In genomic region chr11:28852361-28852919, GRCm38 (mm10) we compare ENCODE assay signal across 9 mouse cellular contexts. TPM values are rescaled to one million over a fixed set of nuclear protein-coding genes. Genes with fewer than 3 reads are reported as not detected.
A peak's percentile ranks its signal among the peaks of the same experiment; 100 is the strongest.
DNase-seq lines count a peak whose midpoint lies in the region; ATAC-seq and TF ChIP-seq lines count a peak whose summit lies in the region.
"Had no signal": no experiment of that assay in that cellular context is flagged by ENCODE, and none has a peak within 500 bp of the region (broad histone marks: within the 10 kb centered on the region; RNA-seq: fewer than 3 reads in every experiment).

No protein-coding gene starts in this region.

- H3K4me2 ChIP-seq in heart, embryonic 11.5 days = peak overlapping the region; percentile 93
- H3K4me2 ChIP-seq in forebrain, embryonic 15.5 days (replicated peaks) = no peak overlapping the region
- peak overlapping the region; percentile 76 for H3K4me2 ChIP-seq in limb, embryonic 14.5 days (replicated peaks; ENCODE audit: low read depth, low read length, severe bottlenecking)

- H3K36me3 ChIP-seq in heart, embryonic 11.5 days (ENCODE audit: control insufficient read depth, insufficient read depth, low read length) = no peaks in the 10 kb centered on the region
- no peaks in the 10 kb centered on the region for H3K36me3 ChIP-seq in ES-Bruce4 (ENCODE audit: control insufficient read depth, insufficient read depth, low read length, poor library complexity, severe bottlenecking)
- no peaks in the 10 kb centered on the region for H3K36me3 ChIP-seq in forebrain, embryonic 15.5 days
- no peaks in the 10 kb centered on the region for H3K36me3 ChIP-seq in limb, embryonic 14.5 days (ENCODE audit: control insufficient read depth, insufficient read depth, low read length)
- H3K36me3 ChIP-seq: liver, embryonic 15.5 days had no signal

- no peak overlapping the region for H3K27ac ChIP-seq in heart, embryonic 11.5 days (ENCODE audit: low read depth, low read length)
- H3K27ac ChIP-seq in ES-Bruce4 (ENCODE audit: insufficient read depth, low read length) = no peak overlapping the region
- no peak overlapping the region for H3K27ac ChIP-seq in forebrain, embryonic 15.5 days (replicated peaks)
- no peak overlapping the region for H3K27ac ChIP-seq in limb, embryonic 14.5 days (replicated peaks; ENCODE audit: low read depth, low read length)
- H3K27ac ChIP-seq: liver, embryonic 15.5 days had no signal

- H3K9me3 ChIP-seq in heart, embryonic 11.5 days (replicated peaks; ENCODE audit: control insufficient read depth, low read length) = no peaks in the 10 kb centered on the region
- no peaks in the 10 kb centered on the region for H3K9me3 ChIP-seq in ES-Bruce4 (replicated peaks; ENCODE audit: control insufficient read depth, insufficient read depth, low read length, poor library complexity, severe bottlenecking)
- H3K9me3 ChIP-seq in forebrain, embryonic 15.5 days = no peaks in the 10 kb centered on the region
- H3K9me3 ChIP-seq in limb, embryonic 14.5 days (ENCODE audit: control insufficient read depth, low read length) = no peaks in the 10 kb centered on the region
- H3K9me3 ChIP-seq: liver, embryonic 15.5 days had no signal

- no peak for TF ChIP-seq POLR2A in ES-Bruce4 (IDR thresholded peaks at IDR 0.05; ENCODE audit: insufficient read depth, low read length)
- no peak for TF ChIP-seq POLR2A in limb, embryonic 14.5 days (IDR thresholded peaks at IDR 0.05; ENCODE audit: borderline replicate concordance, extremely low read depth, insufficient read depth, insufficient read length)

- H3K4me3 ChIP-seq in heart, embryonic 11.5 days (ENCODE audit: low read depth, low read length) = peak overlapping the region; percentile 63
- H3K4me3 ChIP-seq in ES-Bruce4 (ENCODE audit: low read depth, low read length) = no peak overlapping the region
- 0 out of 2 replicates have a peak overlapping the region, but pooled peaks have one; percentile 41 for H3K4me3 ChIP-seq in forebrain, embryonic 15.5 days
- H3K4me3 ChIP-seq in limb, embryonic 14.5 days (replicated peaks; ENCODE audit: low read length) = peak overlapping the region; percentile 45

- no peaks in the 10 kb centered on the region for H3K27me3 ChIP-seq in heart, embryonic 11.5 days (ENCODE audit: control insufficient read depth, insufficient read depth, low read length)
- no peaks in the 10 kb centered on the region for H3K27me3 ChIP-seq in ES-Bruce4 (ENCODE audit: control insufficient read depth, insufficient read depth, low read length, poor library complexity, severe bottlenecking)
- no peaks in the 10 kb centered on the region for H3K27me3 ChIP-seq in forebrain, embryonic 15.5 days
- no peaks in the 10 kb centered on the region for H3K27me3 ChIP-seq in limb, embryonic 14.5 days (ENCODE audit: control insufficient read depth, insufficient read depth, low read length)

- no peak for TF ChIP-seq CTCF in ES-Bruce4 (IDR thresholded peaks at IDR 0.05; ENCODE audit: low read depth, low read length)

- 17% methylated on average over 6 of the region's 6 CpGs for WGBS in heart, embryonic 11.5 days (ENCODE audit: insufficient replicate concordance)
- 37% methylated on average over 6 of the region's 6 CpGs for WGBS in forebrain, embryonic 15.5 days
- 33% methylated on average over 6 of the region's 6 CpGs for WGBS in limb, embryonic 14.5 days

- 0 out of 2 replicates have a peak, but pooled peaks cover 3% of the 10 kb centered on the region for H3K4me1 ChIP-seq in heart, embryonic 11.5 days (ENCODE audit: control insufficient read depth, insufficient read depth, low read length)
- peaks cover 1% of the 10 kb centered on the region for H3K4me1 ChIP-seq in ES-Bruce4 (ENCODE audit: control insufficient read depth, insufficient read depth, low read length)
- H3K4me1 ChIP-seq in forebrain, embryonic 15.5 days = peaks cover 10% of the 10 kb centered on the region
- peaks cover 5% of the 10 kb centered on the region; the same call in 1 of the 2 replicates for H3K4me1 ChIP-seq in limb, embryonic 14.5 days (ENCODE audit: control insufficient read depth, insufficient read depth, low read length)
- H3K4me1 ChIP-seq: liver, embryonic 15.5 days had no signal

- DNase-seq in heart, postnatal 4 days = no peak
- DNase-seq in limb, embryonic 14.5 days (ENCODE audit: low spot score) = no peak
- no peak for DNase-seq in layer of hippocampus, postnatal 36 days

- TF ChIP-seq EP300 in ES-Bruce4 (IDR thresholded peaks at IDR 0.05; ENCODE audit: insufficient read depth, low read depth, low read length) = no peak

- ATAC-seq in heart, embryonic 11.5 days (replicated peaks; ENCODE audit: insufficient number of reproducible peaks, low FRiP score, low TSS enrichment) = no peak
- ATAC-seq in forebrain, embryonic 15.5 days (replicated peaks) = no peak; the same call in 1 of the 2 replicates
- no peak for ATAC-seq in limb, embryonic 14.5 days (ENCODE audit: low FRiP score, low read depth)
- no peak for ATAC-seq in inflammation-experienced regulatory T-cells, adult 6 months
- ATAC-seq in cerebellum, adult (ENCODE audit: insufficient number of reproducible peaks, low FRiP score, low TSS enrichment) = no peak

- H3K9ac ChIP-seq in heart, embryonic 11.5 days (ENCODE audit: low read depth, low read length) = no peak overlapping the region
- H3K9ac ChIP-seq in ES-Bruce4 (ENCODE audit: low read depth, poor library complexity, severe bottlenecking) = peak overlapping the region; percentile 36; the same call in 1 of the 2 replicates
- H3K9ac ChIP-seq in forebrain, embryonic 15.5 days (replicated peaks) = no peak overlapping the region
- no peak overlapping the region for H3K9ac ChIP-seq in limb, embryonic 14.5 days (ENCODE audit: low read depth, low read length, severe bottlenecking)
- H3K9ac ChIP-seq: liver, embryonic 15.5 days had no signal

RNA-seq across cellular contexts. Expression of gene Efemp1, which starts 0.6 kb away (rescaled TPM):
- 27.9 and 28.6 TPM in 2 replicates for polyA plus RNA-seq in heart, embryonic 11.5 days (2014; fragmentation: Nextera tagmentation; extraction: Ambion mirVana)
- total RNA-seq in heart, postnatal 4 days (2021) = 10 to 100 TPM; 12.6 to 14.3 TPM
- polyA plus RNA-seq in ES-Bruce4 (2011; ENCODE audit: insufficient read depth, insufficient read length, low read depth, missing spikeins) = 27.4 and 31.2 TPM in 2 replicates
- polyA plus RNA-seq in forebrain, embryonic 15.5 days (2015; fragmentation: Nextera tagmentation; extraction: Ambion mirVana) = 2.3 and 2.5 TPM in 2 replicates
- 36.6 and 39.0 TPM in 2 replicates for polyA plus RNA-seq in limb, embryonic 14.5 days (2012; rRNA removed)
- polyA plus RNA-seq in limb, embryonic 14.5 days (2014; fragmentation: Nextera tagmentation; extraction: Ambion mirVana) = 35.5 and 40.2 TPM in 2 replicates
- polyA plus RNA-seq in inflammation-experienced regulatory T-cells, adult 6 months (2017; shearing (Covaris generic)) = not detected
- 1 to 10 TPM; 6.4 to 8.2 TPM for total RNA-seq in layer of hippocampus, postnatal 36 days (2021)
